Mouse (Mus musculus) granulocyte monocyte progenitor cell, adult 5-6 weeks (primary cell): ENCODE results near the gene Synj1. TPM values are rescaled to one million over a fixed set of nuclear protein-coding genes. Genes with fewer than 3 reads are reported as not detected.

Source experiments
- ATAC-seq: replicated peaks from 2 replicates; pipeline ENCODE4 v1.8.0; 2016; ENCODE audit warnings: mild to moderate bottlenecking, moderate TSS enrichment, inconsistent platforms; ENCODE audit not compliant: poor library complexity, severe bottlenecking
- total RNA-seq, 2 experiments: library from RNA; stranded (forward) in 1 of 2; stranded (reverse) in 1 of 2; fragments of 200-712, 200-1000 nt in 1 of 2; fragments of >200 nt in 1 of 2; fragmentation: Nextera tagmentation in 1 of 2; gene quantifications; 2 replicates each; pipeline ENCODE4 v1.2.3; 2014 to 2017

The Synj1 gene
- total RNA-seq, 2 experiments from 2014 or later, result 25.2 to 35.8 TPM

DNA sequence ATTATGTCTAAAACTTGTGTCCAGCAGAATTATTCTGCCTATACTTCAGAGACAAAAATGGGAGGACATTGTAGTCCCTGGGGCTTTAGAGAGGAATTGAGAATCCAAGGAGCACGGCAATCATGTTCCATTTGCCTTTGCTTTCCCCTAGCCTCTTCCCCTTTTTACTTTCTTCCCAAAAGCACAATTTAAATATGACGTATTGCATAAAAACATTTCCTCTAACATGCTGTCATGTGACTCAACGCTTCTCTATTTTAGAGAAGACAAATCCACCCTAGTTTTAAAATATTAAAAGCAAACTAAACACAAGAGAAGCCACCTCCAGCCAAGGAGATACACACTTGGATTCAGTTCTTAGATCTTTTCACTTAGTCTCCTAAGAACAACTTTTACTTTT, 739 bp upstream of the Synj1 start:
- peak; percentile 59 for ATAC-seq

DNA sequence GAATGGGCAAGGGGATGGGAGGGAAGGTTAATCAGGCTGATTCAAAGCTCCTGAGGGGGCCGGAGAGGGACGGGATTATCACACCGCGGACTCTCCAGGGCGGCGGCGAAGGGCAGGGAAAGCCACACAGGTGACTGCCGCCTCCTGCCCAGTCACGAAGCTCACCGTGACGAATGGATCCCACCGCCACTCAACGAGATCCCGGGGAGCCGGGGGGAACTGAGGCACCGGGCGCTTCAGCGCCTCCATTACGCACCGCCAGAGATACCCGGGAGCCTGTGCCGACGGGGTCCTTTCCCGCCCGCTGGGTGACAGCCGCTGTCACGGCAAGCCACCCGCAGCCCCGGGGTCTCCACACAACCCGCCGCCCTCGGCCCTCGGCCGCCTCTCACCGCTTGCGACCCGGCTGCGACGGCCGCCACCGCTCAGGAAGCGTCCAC, 507 bp downstream of the Synj1 start:
- peak; percentile 4; the same call in 1 of the 2 replicates for ATAC-seq

DNA sequence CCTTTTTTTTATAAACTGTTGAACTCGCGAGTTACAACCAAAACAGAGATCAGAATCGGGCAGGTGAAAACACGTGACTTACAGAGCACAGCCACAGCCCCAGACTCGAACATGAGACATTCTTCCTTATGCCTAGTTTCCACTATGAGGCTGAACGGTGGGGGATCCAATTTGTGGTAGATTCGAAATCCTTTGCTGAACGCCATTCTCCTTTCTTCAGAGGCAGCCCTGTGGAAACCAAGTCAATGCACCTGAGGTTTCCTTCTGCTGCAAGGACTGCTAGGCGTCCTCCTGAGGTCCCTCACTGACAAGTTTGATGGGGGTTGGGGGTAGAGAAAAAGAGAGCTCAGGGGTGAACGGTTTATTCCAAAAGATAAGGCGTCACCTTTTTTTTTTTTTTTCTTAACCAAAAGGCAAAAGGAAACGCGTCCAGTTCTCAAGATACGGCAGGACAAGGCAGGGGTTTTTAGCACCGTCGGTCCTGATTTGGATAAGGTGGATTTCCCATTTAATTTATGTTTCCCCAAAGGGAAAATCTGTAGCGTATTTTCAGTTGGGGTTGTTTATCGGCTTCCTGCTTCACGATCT, 1.1 kb downstream of the Synj1 start:
- ATAC-seq, result no peak

DNA sequence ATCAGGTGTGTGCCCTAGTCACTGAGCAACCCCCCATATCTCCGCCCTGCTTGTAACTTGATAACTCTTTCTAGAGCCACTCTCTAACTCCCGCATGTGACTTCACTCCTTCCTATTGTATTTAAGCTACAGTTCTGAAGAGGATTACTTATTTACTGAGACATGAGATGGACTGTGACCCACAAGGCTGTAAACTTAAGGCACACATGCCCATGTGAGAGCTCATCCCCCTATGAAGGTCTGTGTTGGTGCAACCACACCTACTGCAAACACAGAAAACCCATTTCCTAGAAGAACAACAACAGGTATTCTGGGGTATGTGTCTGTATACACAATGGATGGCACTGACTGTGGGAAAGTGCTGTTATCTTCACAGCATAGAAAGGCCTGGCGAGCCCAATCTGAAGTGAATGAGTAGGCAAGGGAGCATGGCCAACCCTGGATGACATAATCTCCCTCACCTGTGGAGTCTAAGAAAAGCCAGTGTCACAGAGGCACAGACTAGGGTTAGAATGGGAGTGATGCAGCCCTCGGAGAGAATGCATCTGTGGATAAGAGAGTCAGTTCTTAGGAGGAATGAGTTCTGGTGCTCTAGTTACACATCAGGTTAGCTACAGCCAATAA, 6.1 kb downstream of the Synj1 start:
- ATAC-seq, result no peak

DNA sequence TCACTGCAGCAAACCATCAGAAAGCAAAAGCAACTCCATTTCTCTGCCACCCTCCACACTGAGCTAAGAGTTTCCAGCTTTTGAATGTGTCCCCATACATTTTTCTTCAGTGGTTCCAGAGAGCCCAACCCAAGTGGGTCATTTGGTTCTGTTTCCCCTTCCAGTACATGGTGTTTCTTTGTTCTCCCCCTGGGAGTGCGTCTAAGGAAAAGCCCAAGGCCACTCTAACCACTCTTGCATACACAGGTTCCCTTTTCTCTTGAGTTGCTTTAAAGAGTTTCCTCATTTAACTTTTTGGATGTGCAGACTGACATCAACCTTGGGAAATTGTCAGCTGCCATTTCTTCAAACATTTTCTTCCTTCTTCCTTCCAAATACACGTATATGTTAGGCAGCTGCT, 10.0 kb downstream of the Synj1 start:
- ATAC-seq, result peak; percentile 97

DNA sequence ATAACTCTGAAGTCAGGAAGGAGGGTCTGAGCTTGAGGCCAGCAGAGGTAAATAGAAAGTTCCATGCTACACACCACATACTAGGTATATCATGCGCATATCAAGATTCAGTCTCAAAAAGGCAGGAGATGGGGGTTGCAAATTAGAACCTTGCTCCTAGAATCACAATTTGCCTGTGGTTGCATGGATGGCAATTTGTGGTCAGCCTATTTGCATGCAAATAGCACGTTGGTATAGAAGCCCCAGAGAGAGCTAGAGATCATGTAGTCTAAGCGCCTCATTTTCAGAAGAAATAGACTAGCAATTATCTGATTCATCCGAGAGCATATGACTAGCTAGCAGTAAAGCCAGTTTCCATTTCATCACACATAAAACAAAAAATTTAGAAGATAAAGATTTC, 11.3 kb downstream of the Synj1 start:
- no peak for ATAC-seq

DNA sequence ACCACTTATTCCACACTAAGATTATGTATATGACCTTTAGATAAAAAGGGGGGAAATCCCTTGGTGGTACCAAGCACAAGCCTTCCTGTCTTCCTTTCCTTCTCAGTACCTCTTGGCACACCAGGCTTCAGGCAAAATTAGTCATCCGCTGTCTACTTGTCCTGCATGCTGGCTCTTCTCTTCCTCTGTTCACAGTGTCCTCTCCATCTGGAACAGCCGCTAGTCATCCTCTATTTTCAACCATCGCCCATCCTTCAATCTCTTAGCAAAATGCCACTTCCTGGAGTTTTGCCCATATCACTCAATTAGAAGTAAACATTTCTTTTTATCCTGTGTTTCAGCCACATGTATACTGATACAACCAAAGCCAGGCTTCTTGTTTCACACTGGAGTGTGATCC, 13.3 kb downstream of the Synj1 start:
- no peak for ATAC-seq

DNA sequence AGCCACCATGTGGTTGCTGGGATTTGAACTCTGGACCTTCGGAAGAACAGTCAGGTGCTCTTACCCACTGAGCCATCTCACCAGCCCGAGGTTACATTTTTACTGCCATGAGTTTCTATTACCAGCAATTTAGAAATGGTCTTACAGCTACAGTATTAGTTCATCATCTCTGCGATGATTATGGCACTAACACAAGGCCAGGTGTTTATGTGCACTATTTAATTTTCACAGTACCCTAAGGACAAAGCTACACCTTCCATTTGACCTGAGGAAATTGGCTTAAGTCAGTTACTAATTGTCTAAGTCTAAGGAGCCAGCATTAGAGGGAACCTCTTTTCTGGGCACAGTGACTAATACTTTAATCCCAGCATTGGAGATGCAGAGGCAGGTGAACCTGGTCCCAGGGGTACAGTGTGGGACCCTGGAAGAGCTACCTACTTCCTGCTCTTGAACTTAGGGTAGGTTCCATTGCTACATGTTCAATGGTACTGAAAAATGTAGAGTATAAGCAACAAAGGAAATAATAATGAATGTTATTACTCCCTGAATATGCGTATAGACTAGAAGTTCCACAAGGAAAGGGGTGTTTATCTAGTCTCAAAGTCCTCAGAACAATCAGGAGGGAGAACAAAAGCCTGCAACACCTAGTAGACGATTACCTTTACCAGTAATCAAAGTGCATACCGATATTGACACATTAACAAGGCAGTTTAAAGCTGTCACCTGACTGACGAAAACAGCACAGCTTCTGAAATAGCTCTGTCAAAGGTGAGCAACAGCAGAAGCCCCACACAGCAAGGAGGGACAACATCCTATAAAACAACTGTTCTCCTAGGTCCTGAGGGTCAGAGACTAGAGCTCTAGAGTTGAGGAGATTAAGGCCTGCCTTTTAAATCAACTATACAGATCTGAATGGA, 14.5 kb downstream of the Synj1 start:
- ATAC-seq, result no peak

DNA sequence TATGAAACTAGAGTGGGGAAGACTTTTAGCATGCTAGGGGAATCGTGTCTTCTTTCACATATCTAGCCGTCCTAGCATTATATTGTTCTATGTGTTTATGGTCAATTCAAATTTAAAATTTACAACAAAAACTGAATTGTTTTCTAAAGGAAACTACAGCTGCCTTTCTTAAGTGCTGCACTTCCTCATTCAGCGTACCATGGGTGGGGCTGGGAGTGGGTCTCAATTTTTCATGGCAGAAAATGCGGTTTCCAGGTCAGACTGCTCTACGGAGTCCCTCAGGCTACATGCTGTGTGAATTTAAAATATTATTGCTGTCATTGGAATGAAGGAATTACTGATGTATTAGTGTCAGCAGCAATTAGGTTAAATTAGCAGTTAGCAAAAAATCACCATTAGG, 15.6 kb downstream of the Synj1 start:
- ATAC-seq, result peak; percentile 86

DNA sequence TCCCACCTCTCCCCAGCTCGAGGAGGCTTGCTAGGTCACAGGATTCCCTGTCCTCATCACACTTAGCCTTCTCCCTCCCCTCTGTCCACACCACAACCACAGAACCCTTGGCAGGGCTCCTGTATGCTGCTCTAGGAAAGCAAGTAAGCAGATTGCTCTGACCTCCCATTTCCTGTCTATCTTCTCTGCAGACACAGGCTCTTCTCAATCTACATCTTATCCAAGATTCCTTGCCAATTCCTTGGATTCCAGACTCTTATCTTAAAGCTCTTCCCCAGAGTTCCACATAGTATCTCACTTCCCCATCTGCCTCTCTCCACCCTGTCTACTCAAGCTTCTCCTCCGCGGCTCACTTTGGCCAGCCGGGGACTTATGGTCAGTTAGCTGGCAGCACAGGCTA, 16.1 kb downstream of the Synj1 start:
- ATAC-seq, result peak; percentile 86

DNA sequence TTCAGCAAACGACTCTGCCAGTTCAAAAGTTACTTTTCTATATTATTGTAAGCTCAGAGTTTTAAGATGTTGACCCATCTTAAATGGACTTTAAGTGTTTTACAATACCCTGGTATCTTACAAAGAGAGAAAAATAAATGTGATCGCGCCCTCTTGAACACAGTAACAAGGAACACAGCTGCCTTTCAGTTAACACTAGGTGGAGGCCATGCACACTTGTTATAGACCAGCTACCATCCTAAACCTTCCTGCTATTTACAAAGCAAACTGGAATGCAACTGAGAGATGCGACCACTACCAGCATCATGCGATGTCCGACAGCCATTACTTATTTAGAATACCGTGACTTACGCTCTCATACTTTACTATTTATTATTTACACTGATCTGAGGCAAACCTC, 21.9 kb downstream of the Synj1 start:
- no peak for ATAC-seq

DNA sequence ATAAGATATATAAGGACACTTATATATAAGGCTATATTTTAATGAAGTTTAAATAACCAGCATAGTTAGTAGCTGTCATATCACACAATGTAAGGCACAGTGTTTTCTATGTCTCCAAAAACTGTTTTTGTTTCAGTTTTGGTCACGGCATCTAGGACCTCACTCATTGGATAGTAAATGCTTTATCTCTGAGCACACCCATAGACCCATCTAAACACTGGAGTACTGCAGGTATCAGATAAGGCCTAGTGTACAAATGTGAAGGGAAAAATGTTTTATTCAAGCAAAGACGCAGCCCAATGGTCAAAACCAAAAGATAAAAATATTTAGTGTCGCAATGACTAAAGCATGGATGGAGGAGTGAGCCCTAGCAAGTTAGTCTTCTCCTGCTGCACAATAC, 22.4 kb downstream of the Synj1 start:
- ATAC-seq, result no peak

DNA sequence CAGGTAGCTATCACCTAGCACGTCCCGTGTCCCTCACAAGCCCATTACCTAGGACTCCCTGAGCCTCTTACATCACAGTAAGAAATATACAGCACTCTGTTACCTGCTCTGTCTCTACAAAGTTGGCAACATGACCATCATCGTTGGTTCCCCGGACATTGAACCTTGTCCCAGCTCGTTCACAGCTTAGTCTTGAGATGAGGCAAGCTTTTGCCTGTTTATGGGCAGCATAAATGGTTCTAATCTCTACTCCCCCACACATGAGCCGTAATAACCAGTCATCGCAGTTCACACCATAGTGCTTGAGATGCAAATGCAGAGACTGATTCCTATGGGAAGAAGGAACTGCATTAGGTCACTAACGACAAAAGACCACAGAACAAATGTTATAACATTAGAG, 23.1 kb downstream of the Synj1 start:
- no peak for ATAC-seq

DNA sequence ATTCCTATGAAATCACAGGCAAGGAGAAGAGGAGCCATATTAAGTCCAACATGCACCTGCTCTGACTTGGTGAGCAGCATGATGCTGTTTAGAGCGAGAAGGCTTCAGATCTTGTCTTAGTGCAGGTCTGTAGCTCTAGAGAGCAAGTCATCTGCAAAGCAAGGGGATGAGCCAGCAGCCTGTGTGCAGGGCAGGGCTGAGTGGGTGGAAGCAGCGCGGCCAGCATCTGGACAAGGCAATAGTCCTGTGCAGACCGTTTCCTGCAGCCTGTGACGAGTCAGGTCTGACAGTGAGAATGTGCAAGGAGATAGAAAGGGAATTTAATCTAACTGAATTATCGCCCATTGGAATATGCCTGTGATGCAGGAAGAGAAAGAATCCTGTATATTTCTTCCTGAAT, 40.1 kb downstream of the Synj1 start:
- ATAC-seq, result no peak

DNA sequence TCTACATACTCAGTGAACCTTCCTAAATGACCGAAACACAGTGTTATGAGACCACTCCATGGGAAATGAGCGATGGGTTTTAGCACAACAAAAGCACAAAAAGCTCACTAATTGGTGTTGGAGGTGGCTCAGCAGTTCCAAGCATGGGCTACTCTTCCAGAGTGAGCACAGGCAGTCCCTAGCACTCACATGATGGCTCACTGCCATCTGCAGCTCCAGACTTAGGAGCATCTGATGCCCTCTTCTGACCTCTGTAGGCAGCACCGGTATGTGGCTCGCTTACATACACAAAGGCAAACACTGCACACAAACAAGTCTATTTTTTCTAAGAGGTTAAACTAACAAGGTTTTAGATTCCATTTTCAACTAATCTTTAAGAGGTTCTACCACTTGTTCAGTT, 44.9 kb downstream of the Synj1 start:
- no peak for ATAC-seq

DNA sequence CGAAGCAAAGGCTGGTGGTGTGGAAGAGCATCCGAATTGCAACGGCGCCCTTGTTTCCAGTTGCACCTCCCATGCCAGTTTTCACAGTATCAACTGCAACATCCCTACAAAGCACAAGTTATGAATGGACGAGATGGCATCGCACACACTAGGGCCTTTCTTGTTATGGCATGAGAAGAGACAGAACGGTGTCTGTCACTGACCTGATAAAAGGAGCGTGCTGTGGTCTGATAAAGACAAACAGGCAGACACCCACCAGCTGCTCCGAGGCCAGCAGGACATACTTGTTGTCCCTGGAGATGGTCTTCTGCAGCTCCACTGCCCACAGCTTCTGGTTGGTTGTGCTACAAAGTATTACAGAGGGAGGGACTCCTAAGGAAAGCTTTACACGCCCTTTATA, 46.8 kb downstream of the Synj1 start:
- ATAC-seq, result no peak

DNA sequence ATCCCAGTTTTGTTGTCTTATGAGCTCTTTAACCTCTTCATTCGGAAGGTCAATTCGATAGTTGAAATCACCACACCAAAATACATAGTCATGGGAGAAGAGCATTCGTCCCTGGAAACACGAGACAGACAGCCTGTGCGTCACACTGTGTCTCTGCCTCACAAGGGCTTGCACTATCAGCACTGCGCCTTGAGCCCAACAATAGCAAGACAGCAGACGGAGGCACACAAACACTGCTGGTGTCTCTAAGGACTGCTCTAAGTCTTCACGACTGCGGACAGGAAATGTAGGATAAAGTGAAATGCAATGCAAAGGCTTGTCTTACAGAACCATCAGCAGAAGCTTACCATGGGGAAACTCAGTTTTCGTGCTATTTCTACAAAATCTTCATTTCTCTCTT, 47.2 kb downstream of the Synj1 start:
- ATAC-seq, result no peak

DNA sequence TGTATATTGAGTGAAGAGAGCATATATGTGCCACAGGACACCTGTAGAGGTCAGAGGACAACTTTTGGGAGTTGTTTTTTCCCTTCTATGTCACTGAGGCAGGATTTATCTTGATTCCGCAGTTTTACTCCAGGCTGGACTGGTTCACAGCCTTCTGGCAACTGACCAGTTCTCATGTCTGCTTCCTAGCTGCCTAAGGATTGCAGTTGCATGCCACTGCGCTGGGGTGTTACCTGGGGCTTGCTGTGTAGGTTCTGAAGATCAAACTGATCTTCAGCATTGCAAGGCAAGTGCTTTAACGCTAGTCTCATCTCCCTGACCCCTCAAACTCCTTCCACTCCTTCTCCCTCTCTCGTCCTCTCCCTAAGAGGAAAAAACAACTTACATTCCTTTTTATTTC, 47.9 kb downstream of the Synj1 start:
- ATAC-seq, result no peak

DNA sequence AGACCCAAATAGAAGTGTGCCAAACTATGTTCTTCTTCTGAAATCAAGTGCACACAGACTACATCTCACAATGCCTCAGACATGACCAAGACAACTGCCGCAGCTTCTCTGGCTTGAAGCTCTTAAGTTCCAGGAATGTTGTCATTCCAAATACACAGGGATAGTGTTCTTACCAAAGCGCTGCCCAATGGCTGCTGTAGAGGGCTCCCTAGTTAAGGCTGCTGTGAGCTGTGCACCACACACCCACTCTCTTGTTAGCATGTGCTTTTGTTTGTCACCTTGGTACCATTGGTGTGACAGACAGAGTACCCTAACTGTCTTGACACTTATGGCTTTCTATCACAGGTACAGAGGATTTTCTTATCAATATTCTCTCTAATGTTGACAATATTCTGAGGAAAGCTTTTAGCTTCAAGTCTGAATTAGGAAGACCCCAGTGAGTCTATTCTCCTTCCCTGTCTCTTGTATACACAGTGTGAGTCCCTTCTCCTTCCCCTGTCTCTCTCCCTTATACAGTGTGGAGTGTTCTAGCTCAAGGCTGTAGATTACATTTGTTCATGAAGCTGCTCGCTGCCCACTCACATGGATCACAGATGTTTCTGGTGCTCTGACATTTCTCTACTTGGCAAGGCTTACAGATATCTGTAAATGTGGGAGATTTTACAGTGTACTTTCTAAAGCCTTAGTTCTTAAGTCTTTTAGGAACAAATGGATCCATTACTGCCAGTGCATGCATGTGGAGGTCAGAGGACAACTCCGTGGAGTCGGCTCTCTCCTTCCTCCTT, 52.6 kb downstream of the Synj1 start:
- ATAC-seq, result no peak

DNA sequence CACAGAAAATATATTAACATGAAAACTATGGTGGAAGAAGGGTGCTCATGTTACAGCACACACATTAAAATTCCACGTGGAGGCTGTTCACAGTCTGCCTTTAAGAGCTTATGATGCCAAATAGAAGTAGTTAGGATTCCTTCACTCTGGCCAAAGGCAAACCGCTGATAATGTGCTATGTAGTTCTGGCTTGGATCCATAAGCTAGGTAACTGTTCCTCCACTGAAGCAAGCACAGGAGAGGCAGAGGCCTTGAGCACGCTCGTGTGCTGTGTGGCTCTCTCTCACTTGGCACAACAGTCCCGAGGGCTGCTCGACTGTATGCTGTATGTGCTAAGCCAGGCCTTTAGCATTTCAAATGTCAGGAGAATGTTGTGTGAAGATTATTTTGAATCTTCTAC, 55.6 kb downstream of the Synj1 start:
- no peak for ATAC-seq

DNA sequence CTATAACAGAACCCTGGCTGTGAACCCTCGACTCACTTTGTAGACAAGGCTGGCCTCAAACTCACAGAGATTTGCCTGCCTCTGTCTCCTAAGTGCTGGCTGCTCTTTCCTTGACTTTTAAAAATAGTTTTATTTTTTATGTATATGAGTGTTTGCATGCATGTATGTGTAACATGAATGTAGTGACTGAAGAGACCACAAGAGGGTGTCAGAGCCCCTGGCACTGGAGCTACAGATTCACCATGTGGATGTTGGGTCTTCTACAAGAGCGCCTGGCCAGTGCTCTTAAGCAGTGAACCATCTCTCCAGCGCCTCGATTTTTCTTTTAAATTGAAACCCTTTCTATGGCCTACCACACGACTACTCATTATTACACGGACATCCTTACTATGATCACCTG, 57.3 kb downstream of the Synj1 start:
- peak; percentile 53; the same call in 1 of the 2 replicates for ATAC-seq
